Mouse (Mus musculus) heart, postnatal 0 days (tissue): Measurements from ENCODE around the gene Dnah9.

Experiments used
- CTCF ChIP-seq: IDR thresholded peaks from 2 replicates; pipeline ENCODE4 v1.5.1; 2016; ENCODE audit warnings: antibody characterized with exemption, control low read depth, low read depth
- EP300 ChIP-seq: IDR thresholded peaks from 2 replicates; pipeline ENCODE4 v1.6.1; 2016; ENCODE audit warnings: antibody characterized with exemption, low read depth

- TF ChIP-seq CTCF = no peak
- TF ChIP-seq EP300 = no peak
Measured at GRCm38 (mm10) chr11:65927962-65928361, 240.4 kb downstream of the Dnah9 start.
